Mouse (Mus musculus): ENCODE results near the gene Eif4g3. TPM values are rescaled to one million over a fixed set of nuclear protein-coding genes. Genes with fewer than 3 reads are reported as not detected.
A peak's percentile ranks its signal among the peaks of the same experiment; 100 is the strongest.

The Eif4g3 gene
- 24.2 and 25.1 TPM in 2 replicates for polyA plus RNA-seq (2015; fragmentation: Nextera tagmentation; extraction: Ambion mirVana)

GRCm38 (mm10) chr4:137992890-137993289, at the start of gene Eif4g3:
TSS of gene Eif4g3 (plus strand) at chr4:137993022.
- ATAC-seq = no peak
- Histone ChIP-seq H3K9ac (peak within 1 kb of the TSS; percentile 95), H3K4me3 (replicated peaks) (peak within 1 kb of the TSS; percentile 93), H3K27ac (peak within 1 kb of the TSS; percentile 87), H3K27me3 (replicated peaks) (peaks cover 3% of the 10 kb centered on the region; the same call in 1 of the 2 replicates), H3K36me3 (peaks cover 3% of the 10 kb centered on the region; the same call in 1 of the 2 replicates), H3K4me1 (replicated peaks) (peaks cover 23% of the 10 kb centered on the region), H3K9me3 (no peaks in the 10 kb centered on the region), H3K4me2 (replicated peaks) (peak within 1 kb of the TSS; percentile 76)
- WGBS = 2% methylated on average over 39 of the region's 39 CpGs

- no peaks in the 10 kb centered on the region for H3K27me3 ChIP-seq (replicated peaks)
- no peaks in the 10 kb centered on the region for H3K4me1 ChIP-seq (replicated peaks)
- H3K9ac ChIP-seq = no peak overlapping the region
- H3K36me3 ChIP-seq = peaks cover 48% of the 10 kb centered on the region
- H3K4me2 ChIP-seq (replicated peaks) = no peak overlapping the region
- no peaks in the 10 kb centered on the region for H3K9me3 ChIP-seq
- no peak overlapping the region for H3K4me3 ChIP-seq (replicated peaks)
- no peak for ATAC-seq
- 91% methylated on average over 10 of the region's 10 CpGs for WGBS
- H3K27ac ChIP-seq = no peak overlapping the region
Measured at GRCm38 (mm10) chr4:137943540-137943939, 49.3 kb upstream of the Eif4g3 start.

DNA sequence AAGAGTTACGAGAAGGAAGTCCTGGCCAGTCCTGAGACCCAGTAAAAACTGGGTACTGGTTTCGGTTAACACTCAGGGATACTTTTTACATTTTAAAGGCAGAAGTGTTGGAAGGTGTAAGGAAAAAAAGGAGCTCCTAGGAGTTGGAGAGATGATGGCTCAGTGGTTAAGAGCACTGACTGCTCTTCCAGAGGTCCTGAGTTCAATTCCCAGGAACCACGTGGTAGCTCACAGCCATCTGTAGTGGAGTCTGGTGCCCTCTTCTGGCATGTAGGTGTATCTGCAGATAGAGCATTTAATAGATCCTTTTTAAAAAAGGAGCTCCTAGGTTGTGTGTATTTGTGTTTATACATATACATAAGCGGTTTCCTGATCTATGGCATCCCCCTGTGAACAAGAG, 47.4 kb upstream of the Eif4g3 start:
- Histone ChIP-seq H3K36me3 (peaks cover 46% of the 10 kb centered on the region), H3K27me3 (replicated peaks) (no peaks in the 10 kb centered on the region), H3K9me3 (no peaks in the 10 kb centered on the region), H3K27ac (no peak overlapping the region), H3K4me3 (replicated peaks) (no peak overlapping the region), H3K4me1 (replicated peaks) (no peaks in the 10 kb centered on the region), H3K9ac (no peak overlapping the region), H3K4me2 (replicated peaks) (no peak overlapping the region)
- ATAC-seq = no peak
- 76% methylated on average over 4 of the region's 4 CpGs for WGBS

- 73% methylated on average over 8 of the region's 11 CpGs for WGBS
- Histone ChIP-seq H3K9me3 (no peaks in the 10 kb centered on the region), H3K27ac (peak overlapping the region; percentile 40; the same call in 1 of the 2 replicates), H3K9ac (no peak overlapping the region), H3K4me3 (replicated peaks) (no peak overlapping the region), H3K4me1 (replicated peaks) (no peaks in the 10 kb centered on the region), H3K27me3 (replicated peaks) (no peaks in the 10 kb centered on the region), H3K36me3 (peaks cover 46% of the 10 kb centered on the region), H3K4me2 (replicated peaks) (no peak overlapping the region)
- ATAC-seq = peak; percentile 88
Measured at GRCm38 (mm10) chr4:137946419-137946818, 46.4 kb upstream of the Eif4g3 start.

DNA sequence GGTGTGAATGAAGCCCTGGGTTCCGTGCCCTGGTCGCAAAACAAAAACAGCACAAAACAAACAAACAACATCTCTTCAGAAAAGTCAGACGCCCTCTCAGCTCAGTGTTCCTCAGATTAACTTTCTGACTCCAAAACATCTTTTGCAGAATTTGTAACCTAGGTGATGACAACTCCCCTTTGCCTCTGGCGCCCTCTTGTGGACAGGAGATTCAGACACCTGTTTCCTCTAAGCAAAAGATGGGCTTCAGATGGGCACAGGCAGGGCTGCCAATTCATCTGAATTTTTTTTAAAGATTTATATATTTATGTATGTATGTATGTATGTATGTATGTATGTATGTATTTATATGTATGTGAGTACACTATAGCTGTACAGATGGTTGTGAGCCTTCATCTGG, 40.0 kb upstream of the Eif4g3 start:
- 36% methylated on average over 4 of the region's 4 CpGs for WGBS
- H3K4me2 ChIP-seq (replicated peaks) = no peak overlapping the region
- H3K27me3 ChIP-seq (replicated peaks) = no peaks in the 10 kb centered on the region
- H3K4me1 ChIP-seq (replicated peaks) = no peaks in the 10 kb centered on the region
- no peak for ATAC-seq
- H3K9ac ChIP-seq = no peak overlapping the region
- peaks cover 50% of the 10 kb centered on the region for H3K36me3 ChIP-seq
- H3K27ac ChIP-seq = no peak overlapping the region
- H3K4me3 ChIP-seq (replicated peaks) = no peak overlapping the region
- no peaks in the 10 kb centered on the region for H3K9me3 ChIP-seq

DNA sequence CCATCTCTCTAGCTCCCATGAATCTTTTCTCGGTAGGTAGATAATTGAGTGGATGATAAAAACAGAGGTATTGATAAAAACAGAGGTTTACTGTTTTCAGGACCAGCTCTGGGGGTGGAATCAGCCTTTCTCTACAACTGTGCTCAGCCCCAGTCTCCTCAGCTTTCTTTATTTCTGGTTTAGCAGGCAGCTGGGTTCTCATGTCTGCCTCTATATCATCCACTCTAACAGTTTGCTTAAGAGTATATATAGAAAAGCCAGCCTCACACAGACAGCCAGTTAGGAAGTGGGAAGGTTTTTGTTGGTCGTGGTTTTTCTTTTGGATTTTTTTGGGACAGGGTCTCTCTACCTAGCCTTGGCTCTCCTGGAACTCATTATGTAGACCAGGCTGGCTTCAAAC, 38.6 kb upstream of the Eif4g3 start:
- no peaks in the 10 kb centered on the region for H3K9me3 ChIP-seq
- H3K4me1 ChIP-seq (replicated peaks) = no peaks in the 10 kb centered on the region
- H3K4me3 ChIP-seq (replicated peaks) = no peak overlapping the region
- H3K4me2 ChIP-seq (replicated peaks) = no peak overlapping the region
- whole genome bisulfite sequencing = 87% methylated on average over 2 of the region's 2 CpGs
- H3K9ac ChIP-seq = no peak overlapping the region
- ATAC-seq = no peak
- H3K36me3 ChIP-seq = peaks cover 52% of the 10 kb centered on the region
- H3K27ac ChIP-seq = no peak overlapping the region
- H3K27me3 ChIP-seq (replicated peaks) = no peaks in the 10 kb centered on the region

GRCm38 (mm10) chr4:137954926-137955396, 37.9 kb upstream of the Eif4g3 start:
- no peak overlapping the region for H3K4me2 ChIP-seq (replicated peaks)
- no peak overlapping the region for H3K9ac ChIP-seq
- H3K4me3 ChIP-seq (replicated peaks) = no peak overlapping the region
- no peaks in the 10 kb centered on the region for H3K9me3 ChIP-seq
- no peaks in the 10 kb centered on the region for H3K4me1 ChIP-seq (replicated peaks)
- WGBS = 71% methylated on average over 8 of the region's 8 CpGs
- no peak for ATAC-seq
- H3K36me3 ChIP-seq = peaks cover 56% of the 10 kb centered on the region
- no peak overlapping the region for H3K27ac ChIP-seq
- no peaks in the 10 kb centered on the region for H3K27me3 ChIP-seq (replicated peaks)

DNA sequence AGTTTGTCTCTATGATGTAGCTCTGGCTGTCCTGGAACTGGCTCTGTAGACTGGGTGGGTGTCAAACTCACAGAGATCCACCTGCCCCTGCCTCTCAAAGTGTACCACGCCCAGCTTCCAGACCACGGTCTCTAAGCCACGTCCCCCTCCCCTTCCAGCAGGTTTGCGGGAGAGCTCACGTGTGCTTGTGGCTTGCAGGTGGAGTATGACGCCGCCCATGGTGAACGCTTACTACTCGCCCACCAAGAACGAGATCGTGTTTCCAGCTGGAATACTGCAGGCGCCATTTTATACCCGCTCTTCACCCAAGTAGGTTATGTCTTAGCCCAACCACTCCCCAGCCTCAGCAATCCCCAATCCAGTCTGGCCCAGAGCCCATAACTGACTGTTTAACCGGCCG, 36.6 kb upstream of the Eif4g3 start:
- no peak for ATAC-seq
- Histone ChIP-seq H3K4me1 (replicated peaks) (no peaks in the 10 kb centered on the region), H3K4me2 (replicated peaks) (no peak overlapping the region), H3K27me3 (replicated peaks) (no peaks in the 10 kb centered on the region), H3K9me3 (no peaks in the 10 kb centered on the region), H3K9ac (no peak overlapping the region), H3K36me3 (peaks cover 47% of the 10 kb centered on the region), H3K27ac (no peak overlapping the region), H3K4me3 (replicated peaks) (no peak overlapping the region)
- 95% methylated on average over 15 of the region's 15 CpGs for WGBS

- H3K4me1 ChIP-seq (replicated peaks) = no peaks in the 10 kb centered on the region
- H3K4me3 ChIP-seq (replicated peaks) = no peak overlapping the region
- 82% methylated on average over 13 of the region's 13 CpGs for WGBS
- H3K4me2 ChIP-seq (replicated peaks) = no peak overlapping the region
- no peak overlapping the region for H3K27ac ChIP-seq
- H3K36me3 ChIP-seq = peaks cover 51% of the 10 kb centered on the region
- H3K9me3 ChIP-seq = no peaks in the 10 kb centered on the region
- H3K9ac ChIP-seq = no peak overlapping the region
- ATAC-seq = no peak
- no peaks in the 10 kb centered on the region for H3K27me3 ChIP-seq (replicated peaks)
Measured at GRCm38 (mm10) chr4:137959889-137960665, 32.7 kb upstream of the Eif4g3 start.

DNA sequence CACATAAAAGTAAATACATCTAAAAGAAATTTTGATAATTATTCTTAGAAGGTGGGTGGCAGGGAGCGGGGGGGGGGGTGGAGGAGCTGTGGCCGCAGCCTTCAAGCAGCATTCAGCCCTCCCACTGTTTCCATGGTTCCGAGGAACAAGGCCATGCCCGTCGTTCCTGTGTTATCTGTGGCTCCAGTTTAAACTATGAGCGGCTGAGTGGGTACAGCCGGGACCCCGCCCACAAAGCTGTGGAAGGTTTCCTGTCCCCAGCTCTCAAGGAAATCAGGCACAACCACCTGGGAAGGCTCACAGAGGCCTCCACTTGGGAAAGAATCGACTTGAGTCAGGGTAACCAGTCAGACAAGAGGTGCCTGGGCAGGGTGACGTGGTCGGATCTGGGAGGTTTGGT, 32.1 kb upstream of the Eif4g3 start:
- no peak overlapping the region for H3K4me3 ChIP-seq (replicated peaks)
- WGBS = 72% methylated on average over 11 of the region's 11 CpGs
- H3K36me3 ChIP-seq = peaks cover 50% of the 10 kb centered on the region
- no peaks in the 10 kb centered on the region for H3K4me1 ChIP-seq (replicated peaks)
- no peak overlapping the region for H3K27ac ChIP-seq
- no peak overlapping the region for H3K4me2 ChIP-seq (replicated peaks)
- no peaks in the 10 kb centered on the region for H3K9me3 ChIP-seq
- H3K27me3 ChIP-seq (replicated peaks) = no peaks in the 10 kb centered on the region
- H3K9ac ChIP-seq = no peak overlapping the region
- peak; percentile 54 for ATAC-seq

- Histone ChIP-seq H3K9me3 (no peaks in the 10 kb centered on the region), H3K36me3 (peaks cover 39% of the 10 kb centered on the region), H3K9ac (no peak overlapping the region), H3K27ac (no peak overlapping the region), H3K4me1 (replicated peaks) (no peaks in the 10 kb centered on the region), H3K4me2 (replicated peaks) (no peak overlapping the region), H3K4me3 (replicated peaks) (no peak overlapping the region), H3K27me3 (replicated peaks) (no peaks in the 10 kb centered on the region)
- 92% methylated on average over 20 of the region's 20 CpGs for WGBS
- no peak for ATAC-seq
Measured at GRCm38 (mm10) chr4:137962643-137963350, 30.0 kb upstream of the Eif4g3 start.

DNA sequence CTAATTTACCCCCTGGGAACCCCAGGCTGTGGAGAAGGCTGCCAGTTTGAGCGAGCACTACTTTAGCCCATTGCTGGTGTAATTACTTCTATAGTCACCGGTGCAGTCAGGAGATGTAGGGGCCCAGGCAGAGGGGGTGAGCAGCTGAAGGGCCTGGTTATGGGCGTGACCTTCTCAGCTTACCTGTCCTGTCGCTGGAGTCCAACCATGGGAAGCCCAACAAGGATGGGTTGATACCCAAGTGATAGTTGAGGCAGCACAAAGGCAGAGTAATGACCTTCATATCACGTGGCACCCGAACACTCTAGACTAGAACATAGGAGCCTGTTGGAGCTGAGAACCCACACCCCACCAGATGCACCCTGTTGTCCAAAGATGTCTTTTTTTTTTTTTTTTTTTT, 29.4 kb upstream of the Eif4g3 start:
- Histone ChIP-seq H3K27ac (no peak overlapping the region), H3K9ac (no peak overlapping the region), H3K4me3 (replicated peaks) (no peak overlapping the region), H3K36me3 (peaks cover 35% of the 10 kb centered on the region), H3K4me2 (replicated peaks) (no peak overlapping the region), H3K9me3 (no peaks in the 10 kb centered on the region), H3K27me3 (replicated peaks) (no peaks in the 10 kb centered on the region), H3K4me1 (replicated peaks) (no peaks in the 10 kb centered on the region)
- no peak for ATAC-seq
- 88% methylated on average over 6 of the region's 6 CpGs for WGBS
